Mouse (Mus musculus): ENCODE results near the gene Pdrg1. TPM values are rescaled to one million over a fixed set of nuclear protein-coding genes. Genes with fewer than 3 reads are reported as not detected.

Gene Pdrg1
- polyA plus RNA-seq, 1 experiment from 2014 or later: 121 TPM

GRCm38 (mm10) chr2:153049288-153049996, 34.2 kb upstream of the Pdrg1 start:
- Histone ChIP-seq H3K4me3 (no peak overlapping the region), H3K4me1 (peaks cover 4% of the 10 kb centered on the region; the same call in 1 of the 2 replicates), H3K9ac (no peak overlapping the region), H3K27me3 (peaks cover 38% of the 10 kb centered on the region), H3K4me2 (replicated peaks) (no peak overlapping the region), H3K36me3 (no peaks in the 10 kb centered on the region), H3K27ac (no peak overlapping the region), H3K9me3 (no peaks in the 10 kb centered on the region)
- 41% methylated on average over 9 of the region's 9 CpGs for WGBS
- ATAC-seq (ENCODE audit: insufficient number of reproducible peaks, insufficient read depth, low FRiP score, low TSS enrichment): no peak

- Histone ChIP-seq H3K27ac (no peak overlapping the region), H3K4me2 (replicated peaks) (no peak overlapping the region), H3K36me3 (no peaks in the 10 kb centered on the region), H3K9me3 (no peaks in the 10 kb centered on the region), H3K4me3 (no peak overlapping the region), H3K9ac (no peak overlapping the region), H3K27me3 (peaks cover 23% of the 10 kb centered on the region), H3K4me1 (peaks cover 4% of the 10 kb centered on the region; the same call in 1 of the 2 replicates)
- no peak for ATAC-seq (ENCODE audit: insufficient number of reproducible peaks, insufficient read depth, low FRiP score, low TSS enrichment)
- 46% methylated on average over 17 of the region's 17 CpGs for WGBS
Measured at GRCm38 (mm10) chr2:153047828-153048465, 32.7 kb upstream of the Pdrg1 start.

- H3K9me3 ChIP-seq: no peaks in the 10 kb centered on the region
- peaks cover 3% of the 10 kb centered on the region; the same call in 1 of the 2 replicates for H3K27me3 ChIP-seq
- H3K4me3 ChIP-seq: no peak overlapping the region
- H3K4me1 ChIP-seq: peaks cover 4% of the 10 kb centered on the region; the same call in 1 of the 2 replicates
- peak; percentile 59; the same call in 1 of the 2 replicates for ATAC-seq (ENCODE audit: insufficient number of reproducible peaks, insufficient read depth, low FRiP score, low TSS enrichment)
- H3K9ac ChIP-seq: no peak overlapping the region
- no peak overlapping the region for H3K4me2 ChIP-seq (replicated peaks)
- 18% methylated on average over 8 of the region's 8 CpGs for WGBS
- no peak overlapping the region for H3K27ac ChIP-seq
- no peaks in the 10 kb centered on the region for H3K36me3 ChIP-seq
Measured at GRCm38 (mm10) chr2:153045884-153046299, 30.7 kb upstream of the Pdrg1 start.

- no peak overlapping the region for H3K4me2 ChIP-seq (replicated peaks)
- no peak overlapping the region for H3K9ac ChIP-seq
- H3K4me1 ChIP-seq: no peaks in the 10 kb centered on the region
- no peak overlapping the region for H3K27ac ChIP-seq
- no peaks in the 10 kb centered on the region for H3K36me3 ChIP-seq
- ATAC-seq (ENCODE audit: insufficient number of reproducible peaks, insufficient read depth, low FRiP score, low TSS enrichment): no peak
- H3K4me3 ChIP-seq: no peak overlapping the region
- peaks cover 3% of the 10 kb centered on the region; the same call in 1 of the 2 replicates for H3K27me3 ChIP-seq
- H3K9me3 ChIP-seq: no peaks in the 10 kb centered on the region
- WGBS: 56% methylated on average over 3 of the region's 3 CpGs
Measured at GRCm38 (mm10) chr2:153043886-153044285, 28.7 kb upstream of the Pdrg1 start.

GRCm38 (mm10) chr2:153036690-153037089, 21.5 kb upstream of the Pdrg1 start:
- no peaks in the 10 kb centered on the region for H3K9me3 ChIP-seq
- WGBS: 55% methylated on average over 2 of the region's 2 CpGs
- peaks cover 27% of the 10 kb centered on the region for H3K27me3 ChIP-seq
- H3K36me3 ChIP-seq: no peaks in the 10 kb centered on the region
- no peak overlapping the region for H3K4me3 ChIP-seq
- H3K4me1 ChIP-seq: peaks cover 5% of the 10 kb centered on the region
- no peak overlapping the region for H3K27ac ChIP-seq
- ATAC-seq (ENCODE audit: insufficient number of reproducible peaks, insufficient read depth, low FRiP score, low TSS enrichment): no peak
- no peak overlapping the region for H3K4me2 ChIP-seq (replicated peaks)
- no peak overlapping the region for H3K9ac ChIP-seq

GRCm38 (mm10) chr2:153033545-153034230, 18.5 kb upstream of the Pdrg1 start:
- Histone ChIP-seq H3K27me3 (peaks cover 48% of the 10 kb centered on the region), H3K9me3 (no peaks in the 10 kb centered on the region), H3K4me3 (no peak overlapping the region), H3K4me2 (replicated peaks) (no peak overlapping the region), H3K9ac (no peak overlapping the region), H3K27ac (no peak overlapping the region), H3K4me1 (peaks cover 8% of the 10 kb centered on the region), H3K36me3 (no peaks in the 10 kb centered on the region)
- 74% methylated on average over 5 of the region's 5 CpGs for WGBS
- ATAC-seq (ENCODE audit: insufficient number of reproducible peaks, insufficient read depth, low FRiP score, low TSS enrichment): no peak

GRCm38 (mm10) chr2:153032973-153033372, 17.7 kb upstream of the Pdrg1 start:
- 11% methylated on average over 4 of the region's 4 CpGs for WGBS
- H3K27ac ChIP-seq: no peak overlapping the region
- no peak overlapping the region for H3K9ac ChIP-seq
- H3K9me3 ChIP-seq: no peaks in the 10 kb centered on the region
- peaks cover 48% of the 10 kb centered on the region for H3K27me3 ChIP-seq
- no peaks in the 10 kb centered on the region for H3K36me3 ChIP-seq
- H3K4me1 ChIP-seq: peaks cover 8% of the 10 kb centered on the region
- H3K4me3 ChIP-seq: peak overlapping the region; percentile 49; the same call in 1 of the 2 replicates
- no peak overlapping the region for H3K4me2 ChIP-seq (replicated peaks)
- ATAC-seq (ENCODE audit: insufficient number of reproducible peaks, insufficient read depth, low FRiP score, low TSS enrichment): no peak

GRCm38 (mm10) chr2:153032083-153032842, 17.0 kb upstream of the Pdrg1 start:
- H3K27ac ChIP-seq: no peak overlapping the region
- peaks cover 48% of the 10 kb centered on the region for H3K27me3 ChIP-seq
- 0 out of 2 replicates have a peak overlapping the region, but pooled peaks have one; percentile 3 for H3K9ac ChIP-seq

GRCm38 (mm10) chr2:153031126-153032082, 16.2 kb upstream of the Pdrg1 start, which contains the start of gene Xkr7:
TSS of gene Xkr7 (plus strand) at chr2:153031852.
- peak within 1 kb of the TSS; percentile 49 for H3K4me3 ChIP-seq
- H3K36me3 ChIP-seq: no peaks in the 10 kb centered on the region
- peaks cover 48% of the 10 kb centered on the region for H3K27me3 ChIP-seq
- no peaks in the 10 kb centered on the region for H3K9me3 ChIP-seq
- peaks cover 8% of the 10 kb centered on the region for H3K4me1 ChIP-seq
- H3K4me2 ChIP-seq (replicated peaks): peak within 1 kb of the TSS; percentile 94
- no peak within 1 kb of the TSS for H3K27ac ChIP-seq
- ATAC-seq (ENCODE audit: insufficient number of reproducible peaks, insufficient read depth, low FRiP score, low TSS enrichment): no peak; the same call in 1 of the 2 replicates
- 0 out of 2 replicates have a peak within 1 kb of the TSS, but pooled peaks have one; percentile 3 for H3K9ac ChIP-seq
- WGBS: 3% methylated on average over 49 of the region's 54 CpGs

More at GRCm38 (mm10) chr2:153032083-153032842, 17.0 kb upstream of the Pdrg1 start:
- WGBS: 2% methylated on average over 58 of the region's 58 CpGs
- Histone ChIP-seq H3K9me3 (no peaks in the 10 kb centered on the region), H3K4me2 (replicated peaks) (peak overlapping the region; percentile 94), H3K36me3 (no peaks in the 10 kb centered on the region), H3K4me1 (peaks cover 8% of the 10 kb centered on the region), H3K4me3 (peak overlapping the region; percentile 49)
- ATAC-seq (ENCODE audit: insufficient number of reproducible peaks, insufficient read depth, low FRiP score, low TSS enrichment): peak; percentile 66; the same call in 1 of the 2 replicates

GRCm38 (mm10) chr2:153030422-153030821, 15.2 kb upstream of the Pdrg1 start:
- Histone ChIP-seq H3K36me3 (no peaks in the 10 kb centered on the region), H3K27me3 (peaks cover 48% of the 10 kb centered on the region), H3K9ac (no peak overlapping the region), H3K4me1 (peaks cover 8% of the 10 kb centered on the region), H3K27ac (no peak overlapping the region), H3K4me2 (replicated peaks) (no peak overlapping the region), H3K9me3 (no peaks in the 10 kb centered on the region), H3K4me3 (no peak overlapping the region)
- WGBS: 30% methylated on average over 4 of the region's 4 CpGs
- ATAC-seq (ENCODE audit: insufficient number of reproducible peaks, insufficient read depth, low FRiP score, low TSS enrichment): no peak

All from embryonic facial prominence, embryonic 12.5 days (tissue).